Mouse (Mus musculus): Measurements from ENCODE around the gene Cyp27a1. TPM values are rescaled to one million over a fixed set of nuclear protein-coding genes. Genes with fewer than 3 reads are reported as not detected.

Gene Cyp27a1
- total RNA-seq, 4 experiments from 2014 or later: 11.3 to 20.8 (median 16.6) TPM

- DNase-seq (ENCODE audit: low spot score): no peak
Observed at GRCm38 (mm10) chr1:74771931-74772620, 58.7 kb downstream of the Cyp27a1 start.

- peak; percentile 82 for DNase-seq (ENCODE audit: low spot score)
Observed at GRCm38 (mm10) chr1:74773136-74773535, 59.8 kb downstream of the Cyp27a1 start.

- DNase-seq (ENCODE audit: low spot score): no peak
Observed at GRCm38 (mm10) chr1:74774062-74774461, 60.7 kb downstream of the Cyp27a1 start.

GRCm38 (mm10) chr1:74775816-74776215 is 62.4 kb downstream of the Cyp27a1 start:
- no peak for DNase-seq (ENCODE audit: low spot score)

GRCm38 (mm10) chr1:74778934-74779486 is 65.6 kb downstream of the Cyp27a1 start:
- DNase-seq (ENCODE audit: low spot score): no peak

- DNase-seq (ENCODE audit: low spot score): no peak
Observed at GRCm38 (mm10) chr1:74782045-74782444, 68.7 kb downstream of the Cyp27a1 start.

- no peak for DNase-seq (ENCODE audit: low spot score)
Observed at GRCm38 (mm10) chr1:74783554-74783953, 70.2 kb downstream of the Cyp27a1 start.

- peak; percentile 31 for DNase-seq (ENCODE audit: low spot score)
Observed at GRCm38 (mm10) chr1:74784041-74784759, 70.8 kb downstream of the Cyp27a1 start.

Other genes starting within 250 kb of the Cyp27a1 start
- gene Cnot9, start 207.5 kb upstream of the Cyp27a1 start, total RNA-seq (2022): 10 to 100 TPM in 3 of 4 experiments, 1 to 10 TPM in 1; 9.4 to 12.8 (median 11.6) TPM
- gene Plcd4, start 170.7 kb upstream of the Cyp27a1 start, total RNA-seq (2022): under 1 TPM in 2 of 4 experiments, not detected in 2; 0.12 to 0.16 TPM
- 1 to 10 TPM; 6.6 to 9.1 (median 8.3) TPM for gene Usp37, start 169.3 kb upstream of the Cyp27a1 start, total RNA-seq (2022)
- 10 to 100 TPM; 10.4 to 12.0 (median 10.9) TPM for gene Zfp142, start 125.3 kb upstream of the Cyp27a1 start, total RNA-seq (2022)
- gene Bcs1l, start 125.3 kb upstream of the Cyp27a1 start, total RNA-seq (2022): 10 to 100 TPM; 33.9 to 38.8 (median 35.4) TPM
- 10 to 100 TPM; 17.5 to 21.4 (median 19.2) TPM for gene Rnf25, start 112.2 kb upstream of the Cyp27a1 start, total RNA-seq (2022)
- gene Stk36, start 112.1 kb upstream of the Cyp27a1 start, total RNA-seq (2022): 1 to 10 TPM in 1 of 4 experiments, under 1 TPM in 3; 0.63 to 1.9 (median 0.81) TPM
- 10 to 100 TPM in 1 of 4 experiments, 1 to 10 TPM in 3; 8.1 to 10.5 (median 9.3) TPM for gene Ttll4, start 51.8 kb upstream of the Cyp27a1 start, total RNA-seq (2022)
- 1 to 10 TPM; 1.6 to 4.1 (median 2.2) TPM for gene Prkag3, start 35.6 kb downstream of the Cyp27a1 start, total RNA-seq (2022)
- gene Wnt6, start 58.3 kb downstream of the Cyp27a1 start, total RNA-seq (2022): under 1 TPM; 0.16 to 0.69 (median 0.26) TPM
- not detected for gene Wnt10a, start 77.9 kb downstream of the Cyp27a1 start, total RNA-seq (2022)
- gene Cdk5r2, start 141.4 kb downstream of the Cyp27a1 start, total RNA-seq (2022): under 1 TPM in 1 of 4 experiments, not detected in 3; 0.09 TPM
- not detected for gene Fev, start 171.8 kb downstream of the Cyp27a1 start, total RNA-seq (2022)
- not detected for gene Cryba2, start 179.6 kb downstream of the Cyp27a1 start, total RNA-seq (2022)
- gene Cfap65, start 222.0 kb downstream of the Cyp27a1 start, total RNA-seq (2022): not detected
- under 1 TPM in 1 of 4 experiments, not detected in 3; 0.24 TPM for gene Ihh, start 238.1 kb downstream of the Cyp27a1 start, total RNA-seq (2022)

Measured in heart, adult 8-10 months (tissue).